Mouse (Mus musculus) hindbrain, embryonic 12.5 days (tissue): ENCODE measurements around the gene St6galnac3. TPM values are rescaled to one million over a fixed set of nuclear protein-coding genes. Genes with fewer than 3 reads are reported as not detected.

Experiments
- ATAC-seq: fragments of 200-750 bp; cut with Nextera tagmentation; 2 replicates; pipeline ENCODE4 v1.8.0; 2017; ENCODE audit warnings: moderate TSS enrichment; ENCODE audit not compliant: low FRiP score
- H3K27ac ChIP-seq: fragments of 300-500 bp; sonication (generic); 2 replicates; pipeline ENCODE4 v1.5.1; 2016; ENCODE audit warnings: mild to moderate bottlenecking
- H3K27me3 ChIP-seq: fragments of 300-500 bp; sonication (generic); 2 replicates; pipeline ENCODE4 v1.6.1; 2016; ENCODE audit warnings: mild to moderate bottlenecking
- H3K36me3 ChIP-seq: fragments of 300-500 bp; sonication (generic); 2 replicates; pipeline ENCODE4 v1.6.1; 2016; ENCODE audit warnings: mild to moderate bottlenecking
- H3K4me1 ChIP-seq: fragments of 300-500 bp; sonication (generic); 2 replicates; pipeline ENCODE4 v1.6.1; 2016
- H3K4me2 ChIP-seq: fragments of 300-500 bp; sonication (generic); replicated peaks from 2 replicates; pipeline ENCODE4 v1.6.1; 2016; ENCODE audit warnings: mild to moderate bottlenecking
- H3K4me3 ChIP-seq: fragments of 300-500 bp; sonication (generic); 2 replicates; pipeline ENCODE4 v1.5.1; 2016; ENCODE audit warnings: mild to moderate bottlenecking
- H3K9ac ChIP-seq: fragments of 300-500 bp; sonication (generic); 2 replicates; pipeline ENCODE4 v1.6.1; 2016; ENCODE audit warnings: mild to moderate bottlenecking, moderate library complexity
- H3K9me3 ChIP-seq: fragments of 300-500 bp; sonication (generic); replicated peaks from 2 replicates; pipeline ENCODE4 v1.6.1; 2016; ENCODE audit warnings: mild to moderate bottlenecking
- WGBS: fragments of 180-500 bp; shearing (Covaris S2); methylation state at CpG from one replicate; pipeline ENCODE4 v1.1.7; 2016; 5-methylcytosine and 5-hydroxymethylcytosine counted together
- polyA plus RNA-seq: library from polyadenylated mRNA; unstranded; fragments of >200 nt; fragmentation: Nextera tagmentation; extraction: Ambion mirVana; gene quantifications from 2 replicates; pipeline ENCODE4 v1.2.1, GENCODE M21; 2016

The St6galnac3 gene
- polyA plus RNA-seq, 1 experiment from 2014 or later, result 40.8 TPM

- 92% methylated on average over 4 of the region's 4 CpGs for WGBS
- no peak overlapping the region for H3K27ac ChIP-seq
- H3K4me2 ChIP-seq, result no peak overlapping the region
- H3K9me3 ChIP-seq, result no peaks in the 10 kb centered on the region; the same call in 1 of the 2 replicates
- H3K36me3 ChIP-seq, result no peaks in the 10 kb centered on the region
- no peaks in the 10 kb centered on the region for H3K27me3 ChIP-seq
- no peak overlapping the region for H3K4me3 ChIP-seq
- no peak for ATAC-seq
- H3K9ac ChIP-seq, result no peak overlapping the region
- H3K4me1 ChIP-seq, result no peaks in the 10 kb centered on the region
These were observed 267.3 kb downstream of the St6galnac3 start for GRCm38 (mm10) chr3:153457701-153458100.

DNA sequence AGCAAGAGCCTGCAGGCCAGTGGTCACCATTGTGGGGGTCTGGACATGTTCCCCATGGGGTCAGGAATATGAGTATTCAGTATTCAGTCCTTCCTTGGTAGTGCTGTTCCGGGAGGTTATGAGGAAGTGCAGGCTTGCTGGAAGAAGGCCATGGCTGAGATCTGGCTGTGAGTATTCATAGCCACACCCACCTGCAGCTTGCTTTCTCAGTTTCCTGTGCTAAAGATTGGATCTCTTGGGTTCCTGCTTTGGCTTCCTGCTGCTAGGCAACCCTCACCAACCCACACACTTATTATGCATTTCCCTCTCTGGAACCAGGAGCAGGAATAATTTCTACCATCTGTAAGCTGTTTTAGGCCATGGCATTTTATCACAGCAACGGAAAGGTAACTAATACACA is 267.8 kb downstream of the St6galnac3 start:
- H3K9me3 ChIP-seq, result no peaks in the 10 kb centered on the region; the same call in 1 of the 2 replicates
- 88% methylated on average over 2 of the region's 2 CpGs for WGBS

GRCm38 (mm10) chr3:153456227-153456626 is 268.7 kb downstream of the St6galnac3 start:
- H3K4me2 ChIP-seq, result no peak overlapping the region
- no peak for ATAC-seq
- 70% methylated on average over 5 of the region's 5 CpGs for WGBS
- no peak overlapping the region for H3K9ac ChIP-seq
- H3K4me1 ChIP-seq, result no peaks in the 10 kb centered on the region
- no peaks in the 10 kb centered on the region for H3K27me3 ChIP-seq
- no peaks in the 10 kb centered on the region; the same call in 1 of the 2 replicates for H3K9me3 ChIP-seq
- no peaks in the 10 kb centered on the region for H3K36me3 ChIP-seq
- H3K27ac ChIP-seq, result 0 out of 2 replicates have a peak overlapping the region, but pooled peaks have one; percentile 23
- no peak overlapping the region for H3K4me3 ChIP-seq

More for the DNA sequence above, 267.8 kb downstream of the St6galnac3 start:
- no peak overlapping the region for H3K9ac ChIP-seq
- no peak overlapping the region for H3K27ac ChIP-seq
- H3K27me3 ChIP-seq, result no peaks in the 10 kb centered on the region
- no peak overlapping the region for H3K4me3 ChIP-seq
- H3K36me3 ChIP-seq, result no peaks in the 10 kb centered on the region
- H3K4me2 ChIP-seq, result no peak overlapping the region
- no peak for ATAC-seq
- H3K4me1 ChIP-seq, result no peaks in the 10 kb centered on the region

GRCm38 (mm10) chr3:153453127-153454049 is 271.6 kb downstream of the St6galnac3 start:
- Histone ChIP-seq H3K4me1 (no peaks in the 10 kb centered on the region), H3K36me3 (no peaks in the 10 kb centered on the region), H3K27me3 (no peaks in the 10 kb centered on the region), H3K4me3 (no peak overlapping the region), H3K9ac (no peak overlapping the region), H3K4me2 (no peak overlapping the region), H3K9me3 (no peaks in the 10 kb centered on the region), H3K27ac (no peak overlapping the region)
- WGBS, result 87% methylated on average over 7 of the region's 7 CpGs
- ATAC-seq, result no peak

- H3K27ac ChIP-seq, result no peak overlapping the region
- 88% methylated on average over 3 of the region's 3 CpGs for WGBS
- no peaks in the 10 kb centered on the region for H3K36me3 ChIP-seq
- no peaks in the 10 kb centered on the region for H3K4me1 ChIP-seq
- no peak for ATAC-seq
- H3K4me3 ChIP-seq, result no peak overlapping the region
- no peak overlapping the region for H3K4me2 ChIP-seq
- no peak overlapping the region for H3K9ac ChIP-seq
- H3K9me3 ChIP-seq, result no peaks in the 10 kb centered on the region
- H3K27me3 ChIP-seq, result no peaks in the 10 kb centered on the region
These were observed 272.5 kb downstream of the St6galnac3 start for GRCm38 (mm10) chr3:153452299-153452996.

DNA sequence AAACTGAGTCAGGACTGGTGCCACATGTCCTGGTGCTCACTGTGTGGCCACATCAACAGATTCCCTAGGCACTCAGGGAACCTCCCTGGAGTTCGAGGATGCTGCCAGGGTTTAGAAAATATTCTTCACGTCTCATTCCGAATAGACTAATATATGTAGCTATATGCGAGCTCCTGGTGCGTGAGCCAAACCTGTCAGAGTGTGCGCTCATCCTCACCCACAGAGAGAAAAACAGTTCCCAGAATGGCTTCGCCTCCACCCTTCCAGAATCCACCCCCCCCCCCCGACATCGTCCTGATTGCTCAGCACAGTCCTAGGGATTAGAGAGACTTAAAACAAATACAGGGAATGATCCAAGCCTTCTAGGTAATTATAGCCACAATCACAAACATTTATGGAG is 283.6 kb downstream of the St6galnac3 start:
- no peaks in the 10 kb centered on the region for H3K36me3 ChIP-seq
- H3K27ac ChIP-seq, result no peak overlapping the region
- H3K4me2 ChIP-seq, result no peak overlapping the region
- H3K4me3 ChIP-seq, result no peak overlapping the region
- H3K27me3 ChIP-seq, result no peaks in the 10 kb centered on the region
- no peaks in the 10 kb centered on the region for H3K9me3 ChIP-seq
- WGBS, result 96% methylated on average over 9 of the region's 9 CpGs
- no peak for ATAC-seq
- no peak overlapping the region for H3K9ac ChIP-seq
- H3K4me1 ChIP-seq, result peaks cover 10% of the 10 kb centered on the region

DNA sequence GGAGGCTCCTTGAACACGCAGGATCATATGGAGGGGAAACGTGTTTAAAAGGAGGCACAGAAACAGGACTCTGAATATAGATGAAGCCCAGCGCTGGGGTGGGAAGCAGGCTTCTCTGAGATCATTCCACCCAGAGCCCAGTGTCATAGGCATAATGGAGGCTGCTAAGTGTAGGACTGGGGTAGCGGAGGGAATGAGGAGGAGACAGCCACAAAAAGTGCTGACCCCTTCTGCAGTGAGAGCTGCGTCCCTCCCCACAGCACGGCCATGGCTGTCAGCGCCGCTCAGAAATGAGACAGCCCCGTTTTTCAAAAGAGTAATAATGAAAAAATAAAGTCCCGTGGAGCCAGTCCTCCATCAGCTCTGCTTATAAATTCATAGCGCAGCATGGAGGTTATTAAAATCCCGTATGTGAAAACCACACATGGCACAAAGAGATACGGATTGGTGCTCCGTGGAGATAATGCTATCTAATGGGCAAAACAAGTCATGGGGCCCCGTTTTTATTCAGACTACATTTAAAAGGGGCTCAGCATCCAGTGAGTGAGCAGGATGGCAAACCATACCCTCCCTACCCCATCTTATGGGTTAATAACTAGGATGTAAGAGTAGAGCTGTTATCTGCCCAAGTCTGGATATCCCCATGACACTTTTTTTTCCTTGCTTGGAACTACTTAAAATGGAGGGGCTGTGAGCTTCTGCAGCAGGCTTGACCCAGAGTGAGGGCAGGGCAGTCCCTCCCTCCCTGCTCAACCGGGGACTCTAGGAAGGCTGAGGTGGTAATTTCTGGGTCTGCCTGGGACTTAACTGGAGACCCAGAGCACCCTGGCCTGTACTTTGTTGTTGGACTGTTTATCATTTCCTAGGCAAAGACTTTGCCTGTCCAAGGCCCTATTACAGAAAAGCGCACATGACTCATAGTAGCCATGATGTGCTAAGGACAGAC is 288.6 kb downstream of the St6galnac3 start:
- ATAC-seq, result peak; percentile 53
- H3K4me1 ChIP-seq, result peaks cover 20% of the 10 kb centered on the region
- 61% methylated on average over 17 of the region's 17 CpGs for WGBS
- no peaks in the 10 kb centered on the region for H3K9me3 ChIP-seq
- H3K4me2 ChIP-seq, result no peak overlapping the region
- no peaks in the 10 kb centered on the region for H3K36me3 ChIP-seq
- no peaks in the 10 kb centered on the region for H3K27me3 ChIP-seq
- no peak overlapping the region for H3K4me3 ChIP-seq
- H3K9ac ChIP-seq, result no peak overlapping the region
- H3K27ac ChIP-seq, result peak overlapping the region; percentile 67

DNA sequence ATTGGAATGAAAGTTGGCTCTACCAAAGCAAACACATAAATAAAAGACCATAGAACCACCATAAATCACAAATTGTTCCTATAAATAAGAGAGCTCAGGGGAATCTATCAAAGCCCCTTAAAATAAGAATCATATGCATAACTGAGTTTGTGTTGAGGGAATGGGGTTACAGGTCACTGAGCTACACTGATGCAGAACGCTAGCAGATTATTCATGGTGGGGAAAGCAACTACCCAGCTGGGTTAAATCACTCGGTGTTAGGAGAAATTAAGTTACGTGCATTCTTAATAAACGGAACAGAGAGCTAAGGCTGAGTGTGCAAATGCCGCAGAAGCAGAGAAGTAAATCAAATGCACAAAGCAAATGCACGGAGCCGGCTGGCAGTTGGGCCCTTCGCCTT is 292.0 kb downstream of the St6galnac3 start:
- H3K4me1 ChIP-seq, result peaks cover 30% of the 10 kb centered on the region
- no peak overlapping the region for H3K27ac ChIP-seq
- no peaks in the 10 kb centered on the region for H3K36me3 ChIP-seq
- H3K9me3 ChIP-seq, result no peaks in the 10 kb centered on the region
- no peak overlapping the region for H3K9ac ChIP-seq
- H3K27me3 ChIP-seq, result no peaks in the 10 kb centered on the region
- H3K4me2 ChIP-seq, result no peak overlapping the region
- H3K4me3 ChIP-seq, result no peak overlapping the region
- no peak for ATAC-seq
- WGBS, result 63% methylated on average over 8 of the region's 8 CpGs

GRCm38 (mm10) chr3:153432053-153432816 is 292.7 kb downstream of the St6galnac3 start:
- Histone ChIP-seq H3K4me2 (no peak overlapping the region), H3K27me3 (no peaks in the 10 kb centered on the region), H3K27ac (no peak overlapping the region), H3K4me3 (no peak overlapping the region), H3K36me3 (no peaks in the 10 kb centered on the region), H3K4me1 (peaks cover 28% of the 10 kb centered on the region), H3K9ac (no peak overlapping the region), H3K9me3 (no peaks in the 10 kb centered on the region)
- WGBS, result 82% methylated on average over 6 of the region's 6 CpGs
- no peak for ATAC-seq

DNA sequence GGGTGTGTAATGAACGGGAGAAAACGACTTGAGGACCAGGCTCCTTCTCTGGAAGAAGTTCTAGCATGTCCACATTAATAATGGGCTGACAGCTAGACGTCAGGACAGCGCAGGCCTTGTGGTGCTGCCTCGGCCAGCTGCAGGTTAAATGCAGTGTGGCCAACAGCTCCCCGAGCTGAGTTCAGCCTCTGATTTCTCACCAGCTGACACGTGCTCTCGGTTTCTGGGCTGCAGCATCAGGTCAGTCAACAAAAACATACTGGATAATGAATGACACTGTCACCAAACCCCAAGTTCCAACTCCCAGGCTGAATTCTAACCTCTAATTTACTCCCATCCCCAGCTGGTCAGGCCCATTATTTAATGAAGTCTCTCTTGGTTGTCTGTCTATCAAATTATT is 295.1 kb downstream of the St6galnac3 start:
- 41% methylated on average over 8 of the region's 8 CpGs for WGBS
- Histone ChIP-seq H3K4me1 (peaks cover 19% of the 10 kb centered on the region), H3K9me3 (no peaks in the 10 kb centered on the region), H3K4me2 (no peak overlapping the region), H3K27me3 (no peaks in the 10 kb centered on the region; the same call in 1 of the 2 replicates), H3K4me3 (no peak overlapping the region), H3K36me3 (no peaks in the 10 kb centered on the region), H3K9ac (no peak overlapping the region), H3K27ac (peak overlapping the region; percentile 48; the same call in 1 of the 2 replicates)
- ATAC-seq, result peak; percentile 74

DNA sequence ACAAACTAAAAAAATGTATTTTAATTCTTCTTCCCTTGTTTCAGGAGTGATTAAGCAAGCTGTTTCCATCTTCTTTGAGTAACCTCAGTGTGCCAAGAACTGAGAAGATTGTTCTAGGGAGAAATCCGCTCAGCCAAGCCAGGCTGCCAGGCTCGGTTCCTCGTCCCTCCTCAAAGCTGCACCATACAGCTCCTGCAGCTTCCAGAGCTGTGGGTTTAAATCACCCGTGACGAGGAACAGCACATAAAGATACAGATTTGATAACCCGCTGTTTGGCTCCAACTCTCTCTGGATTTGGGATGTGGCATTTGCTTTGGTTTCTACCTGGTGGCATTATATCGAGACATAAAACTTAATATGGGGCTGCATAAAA is 303.1 kb downstream of the St6galnac3 start:
- Histone ChIP-seq H3K4me2 (no peak overlapping the region), H3K27ac (peak overlapping the region; percentile 30)

More for the DNA sequence above, 303.1 kb downstream of the St6galnac3 start:
- no peaks in the 10 kb centered on the region; the same call in 1 of the 2 replicates for H3K27me3 ChIP-seq
- no peak overlapping the region for H3K9ac ChIP-seq
- H3K36me3 ChIP-seq, result no peaks in the 10 kb centered on the region
- peaks cover 16% of the 10 kb centered on the region for H3K4me1 ChIP-seq
- no peaks in the 10 kb centered on the region for H3K9me3 ChIP-seq
- ATAC-seq, result no peak
- no peak overlapping the region for H3K4me3 ChIP-seq
- 75% methylated on average over 7 of the region's 7 CpGs for WGBS
